Mouse (Mus musculus): ENCODE data around the gene Wwtr1.

DNA sequence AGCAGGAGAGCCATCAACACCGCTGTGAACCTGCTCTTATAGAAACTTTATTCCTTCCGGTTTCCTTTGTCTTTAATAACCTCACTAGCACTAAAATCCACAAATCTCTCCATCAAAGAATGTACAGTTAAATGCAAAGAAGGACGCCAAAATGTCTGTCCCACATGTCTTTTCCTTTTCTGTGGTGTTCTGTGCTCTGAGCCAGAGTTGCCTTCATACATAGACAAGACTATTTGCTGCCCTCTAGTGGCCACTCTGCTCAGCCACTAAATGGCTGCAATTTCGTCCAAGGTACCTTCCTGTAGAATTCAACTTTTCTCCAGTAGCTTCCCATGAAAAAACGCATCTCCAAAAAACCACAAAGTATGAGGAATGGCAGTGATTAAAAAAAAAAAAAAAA lies 127.3 kb downstream of the Wwtr1 start:
- TF ChIP-seq POLR2A (IDR thresholded peaks at IDR 0.05; ENCODE audit: extremely low read depth, insufficient read depth, low read length) (no peak), CTCF (IDR thresholded peaks at IDR 0.05; ENCODE audit: low read depth, low read length) (peak; percentile 58)

Data from liver, adult 2 months (tissue).